Mouse (Mus musculus) hindbrain, embryonic 16.5 days (tissue): ENCODE measurements around the gene Inpp5f. TPM values are rescaled to one million over a fixed set of nuclear protein-coding genes. Genes with fewer than 3 reads are reported as not detected.
"Not testable (repeated sequence)": the region's sequence is repeated elsewhere in the genome, so short reads cannot be mapped to it uniquely, and the experiment has no call there.

ENCODE experiments used
- ATAC-seq: fragments of 200-750 bp; cut with Nextera tagmentation; 2 replicates; pipeline ENCODE4 v1.8.0; 2017; ENCODE audit warnings: moderate TSS enrichment, moderate library complexity
- H3K27ac ChIP-seq: fragments of 300-500 bp; sonication (generic); 2 replicates; pipeline ENCODE4 v1.5.1; 2014; ENCODE audit warnings: low read depth, mild to moderate bottlenecking, control low read depth, low read length, moderate library complexity
- H3K27me3 ChIP-seq: fragments of 300-500 bp; sonication (generic); replicated peaks from 2 replicates; pipeline ENCODE4 v1.6.1; 2014; ENCODE audit warnings: low read length; ENCODE audit not compliant: control insufficient read depth, insufficient read depth
- H3K36me3 ChIP-seq: fragments of 300-500 bp; sonication (generic); 2 replicates; pipeline ENCODE4 v1.6.1; 2014; ENCODE audit warnings: mild to moderate bottlenecking, low read length, moderate library complexity, mixed read lengths; ENCODE audit not compliant: control insufficient read depth, insufficient read depth
- H3K4me1 ChIP-seq: fragments of 300-500 bp; sonication (generic); 2 replicates; pipeline ENCODE4 v1.6.1; 2014; ENCODE audit warnings: low read depth, low read length; ENCODE audit not compliant: control insufficient read depth, insufficient read depth
- H3K4me2 ChIP-seq: fragments of 300-500 bp; sonication (generic); 2 replicates; pipeline ENCODE4 v1.6.1; 2014; ENCODE audit warnings: mild to moderate bottlenecking, low read length, control low read depth, moderate library complexity
- H3K4me3 ChIP-seq: fragments of 300-500 bp; sonication (generic); 2 replicates; pipeline ENCODE4 v1.5.1; 2014; ENCODE audit warnings: mild to moderate bottlenecking, low read length, control low read depth, moderate library complexity
- H3K9ac ChIP-seq: fragments of 300-500 bp; sonication (generic); 2 replicates; pipeline ENCODE4 v1.6.1; 2014; ENCODE audit warnings: low read depth, mild to moderate bottlenecking, control low read depth, low read length, moderate library complexity
- H3K9me3 ChIP-seq: fragments of 300-500 bp; sonication (generic); 2 replicates; pipeline ENCODE4 v1.6.1; 2014; ENCODE audit warnings: mild to moderate bottlenecking, low read length, moderate library complexity; ENCODE audit not compliant: control insufficient read depth
- WGBS: fragments of 180-500 bp; shearing (Covaris S2); extraction: QIAGEN DNeasy Blood & Tissue Kit; methylation state at CpG from one replicate; pipeline ENCODE4 v1.1.7; 2014; 5-methylcytosine and 5-hydroxymethylcytosine counted together
- polyA plus RNA-seq: library from polyadenylated mRNA; unstranded; fragments of >200 nt; fragmentation: Nextera tagmentation; extraction: Ambion mirVana; gene quantifications from 2 replicates; pipeline ENCODE4 v1.2.1, GENCODE M21; 2015

Inpp5f gene
- polyA plus RNA-seq, 1 experiment from 2014 or later, result 494 TPM

GRCm38 (mm10) chr7:128591345-128592084, 19.6 kb upstream of the Inpp5f start:
- no peak overlapping the region for H3K9ac ChIP-seq
- H3K4me2 ChIP-seq, result peak overlapping the region; percentile 1; the same call in 1 of the 2 replicates
- 8% methylated on average over 9 of the region's 9 CpGs for WGBS

GRCm38 (mm10) chr7:128592118-128592935, 18.8 kb upstream of the Inpp5f start:
- peak overlapping the region; percentile 84 for H3K27ac ChIP-seq
- peak; percentile 80 for ATAC-seq
- H3K36me3 ChIP-seq, result no peaks in the 10 kb centered on the region
- H3K4me3 ChIP-seq, result peak overlapping the region; percentile 28
- WGBS, result 4% methylated on average over 21 of the region's 21 CpGs
- H3K4me1 ChIP-seq, result peaks cover 22% of the 10 kb centered on the region
- H3K9me3 ChIP-seq, result no peaks in the 10 kb centered on the region
- peak overlapping the region; percentile 51 for H3K4me2 ChIP-seq
- H3K9ac ChIP-seq, result peak overlapping the region; percentile 41; the same call in 1 of the 2 replicates
- no peaks in the 10 kb centered on the region for H3K27me3 ChIP-seq

More at GRCm38 (mm10) chr7:128591345-128592084, 19.6 kb upstream of the Inpp5f start:
- H3K9me3 ChIP-seq, result no peaks in the 10 kb centered on the region
- no peak overlapping the region for H3K4me3 ChIP-seq
- no peaks in the 10 kb centered on the region for H3K27me3 ChIP-seq
- H3K4me1 ChIP-seq, result peaks cover 22% of the 10 kb centered on the region
- H3K36me3 ChIP-seq, result no peaks in the 10 kb centered on the region
- H3K27ac ChIP-seq, result peak overlapping the region; percentile 84
- peak; percentile 63 for ATAC-seq

- Histone ChIP-seq H3K4me1 (peaks cover 22% of the 10 kb centered on the region), H3K27ac (peak overlapping the region; percentile 84), H3K36me3 (no peaks in the 10 kb centered on the region), H3K9ac (no peak overlapping the region), H3K4me3 (peak overlapping the region; percentile 28), H3K27me3 (no peaks in the 10 kb centered on the region), H3K9me3 (no peaks in the 10 kb centered on the region), H3K4me2 (peak overlapping the region; percentile 51)
- WGBS, result 4% methylated on average over 6 of the region's 6 CpGs
- ATAC-seq, result peak; percentile 66
Observed at GRCm38 (mm10) chr7:128592936-128593241, 18.2 kb upstream of the Inpp5f start.

- Histone ChIP-seq H3K4me3 (no peak overlapping the region), H3K4me2 (no peak overlapping the region), H3K4me1 (peaks cover 20% of the 10 kb centered on the region), H3K36me3 (no peaks in the 10 kb centered on the region), H3K9me3 (no peaks in the 10 kb centered on the region), H3K27me3 (no peaks in the 10 kb centered on the region), H3K27ac (no peak overlapping the region), H3K9ac (no peak overlapping the region)
- 94% methylated on average over 2 of the region's 2 CpGs for WGBS
- no peak for ATAC-seq
Observed at GRCm38 (mm10) chr7:128596274-128596673, 14.9 kb upstream of the Inpp5f start.

GRCm38 (mm10) chr7:128599072-128599471, 12.1 kb upstream of the Inpp5f start:
- Histone ChIP-seq H3K27me3 (no peaks in the 10 kb centered on the region), H3K27ac (no peak overlapping the region)

GRCm38 (mm10) chr7:128601826-128602225, 9.3 kb upstream of the Inpp5f start:
- no peak overlapping the region for H3K27ac ChIP-seq
- no peaks in the 10 kb centered on the region for H3K36me3 ChIP-seq
- no peaks in the 10 kb centered on the region for H3K4me1 ChIP-seq
- no peaks in the 10 kb centered on the region for H3K9me3 ChIP-seq
- H3K27me3 ChIP-seq, result no peaks in the 10 kb centered on the region
- no peak overlapping the region for H3K4me2 ChIP-seq
- H3K9ac ChIP-seq, result no peak overlapping the region
- H3K4me3 ChIP-seq, result no peak overlapping the region
- no peak for ATAC-seq
- WGBS, result 73% methylated on average over 5 of the region's 5 CpGs

More at GRCm38 (mm10) chr7:128599072-128599471, 12.1 kb upstream of the Inpp5f start:
- Histone ChIP-seq H3K36me3 (no peaks in the 10 kb centered on the region), H3K9ac (no peak overlapping the region), H3K9me3 (no peaks in the 10 kb centered on the region), H3K4me3 (no peak overlapping the region), H3K4me1 (no peaks in the 10 kb centered on the region), H3K4me2 (no peak overlapping the region)
- 82% methylated on average over 5 of the region's 5 CpGs for WGBS
- no peak for ATAC-seq

- WGBS, result 98% methylated on average over 7 of the region's 9 CpGs
- not testable (repeated sequence) for H3K4me3 ChIP-seq, H3K9me3 ChIP-seq, H3K27me3 ChIP-seq, H3K9ac ChIP-seq, H3K27ac ChIP-seq, ATAC-seq, H3K4me2 ChIP-seq, H3K36me3 ChIP-seq
- H3K4me1 ChIP-seq, result peaks cover 12% of the 10 kb centered on the region
Observed at GRCm38 (mm10) chr7:128609936-128610335, 1.2 kb upstream of the Inpp5f start.

- H3K9me3 ChIP-seq, result no peaks in the 10 kb centered on the region
- peak overlapping the region; percentile 68 for H3K27ac ChIP-seq
- peaks cover 12% of the 10 kb centered on the region for H3K4me1 ChIP-seq
- no peaks in the 10 kb centered on the region for H3K36me3 ChIP-seq
- WGBS, result 91% methylated on average over 6 of the region's 6 CpGs
- no peaks in the 10 kb centered on the region for H3K27me3 ChIP-seq
- H3K9ac ChIP-seq, result peak overlapping the region; percentile 57; the same call in 1 of the 2 replicates
- ATAC-seq, result no peak
- peak overlapping the region; percentile 85 for H3K4me2 ChIP-seq
- peak overlapping the region; percentile 68 for H3K4me3 ChIP-seq
Observed at GRCm38 (mm10) chr7:128610490-128610889, 638 bp upstream of the Inpp5f start.

GRCm38 (mm10) chr7:128611799-128612411, 777 bp downstream of the Inpp5f start:
- H3K4me2 ChIP-seq, result peak overlapping the region; percentile 85
- no peaks in the 10 kb centered on the region for H3K9me3 ChIP-seq
- peaks cover 12% of the 10 kb centered on the region for H3K4me1 ChIP-seq
- H3K4me3 ChIP-seq, result peak overlapping the region; percentile 68
- ATAC-seq, result no peak
- H3K27ac ChIP-seq, result peak overlapping the region; percentile 44; the same call in 1 of the 2 replicates
- no peaks in the 10 kb centered on the region for H3K36me3 ChIP-seq
- no peaks in the 10 kb centered on the region for H3K27me3 ChIP-seq
- H3K9ac ChIP-seq, result peak overlapping the region; percentile 86
- 16% methylated on average over 22 of the region's 22 CpGs for WGBS
